Mouse (Mus musculus): ENCODE measurements around the gene Olfr1417.

GRCm38 (mm10) chr19:11793741-11794359, 45.2 kb downstream of the Olfr1417 start:
- TF ChIP-seq POLR2A (IDR thresholded peaks at IDR 0.05; ENCODE audit: borderline replicate concordance, extremely low read depth, insufficient read depth, insufficient read length, poor library complexity, severe bottlenecking) (no peak), CTCF (IDR thresholded peaks at IDR 0.05; ENCODE audit: borderline replicate concordance, extremely low read depth, insufficient read depth, insufficient read length) (no peak)

All from brain, embryonic 14.5 days (tissue).